In genomic region chr2:129227709-129228108, GRCm38 (mm10) we compare ENCODE assay signal across 11 mouse cellular contexts. TPM values are rescaled to one million over a fixed set of nuclear protein-coding genes. Genes with fewer than 3 reads are reported as not detected.
A peak's percentile ranks its signal among the peaks of the same experiment; 100 is the strongest.
DNase-seq lines count a peak whose midpoint lies in the region; ATAC-seq and TF ChIP-seq lines count a peak whose summit lies in the region.
"Had no signal": no experiment of that assay in that cellular context is flagged by ENCODE, and none has a peak within 500 bp of the region (broad histone marks: within the 10 kb centered on the region; RNA-seq: fewer than 3 reads in every experiment).

No protein-coding gene starts in this region.

- H3K4me1 ChIP-seq in intestine, embryonic 15.5 days (replicated peaks) = 0 out of 2 replicates have a peak, but pooled peaks cover 2% of the 10 kb centered on the region
- H3K4me1 ChIP-seq in intestine, postnatal 0 days (replicated peaks; ENCODE audit: control insufficient read depth, insufficient read depth, low read length) = 0 out of 2 replicates have a peak, but pooled peaks cover 5% of the 10 kb centered on the region
- H3K4me1 ChIP-seq: limb, embryonic 12.5 days had no signal

- no peak overlapping the region for H3K27ac ChIP-seq in intestine, embryonic 15.5 days
- no peak overlapping the region for H3K27ac ChIP-seq in intestine, postnatal 0 days (ENCODE audit: low read depth, low read length)
- H3K27ac ChIP-seq: limb, embryonic 12.5 days had no signal

- no peak overlapping the region for H3K9ac ChIP-seq in intestine, embryonic 15.5 days
- no peak overlapping the region for H3K9ac ChIP-seq in intestine, postnatal 0 days (ENCODE audit: low read depth, low read length)
- H3K9ac ChIP-seq: limb, embryonic 12.5 days had no signal

- H3K4me2 ChIP-seq in intestine, embryonic 15.5 days (replicated peaks) = no peak overlapping the region
- H3K4me2 ChIP-seq in intestine, postnatal 0 days (replicated peaks; ENCODE audit: low read depth) = no peak overlapping the region
- H3K4me2 ChIP-seq: limb, embryonic 12.5 days had no signal

- H3K9me3 ChIP-seq in intestine, embryonic 15.5 days = no peaks in the 10 kb centered on the region
- no peaks in the 10 kb centered on the region for H3K9me3 ChIP-seq in intestine, postnatal 0 days (ENCODE audit: control insufficient read depth)
- H3K9me3 ChIP-seq: limb, embryonic 12.5 days had no signal

- H3K4me3 ChIP-seq in intestine, embryonic 15.5 days (replicated peaks) = no peak overlapping the region
- H3K4me3 ChIP-seq in intestine, postnatal 0 days (ENCODE audit: low read depth, low read length) = no peak overlapping the region
- H3K4me3 ChIP-seq: limb, embryonic 12.5 days had no signal

- ATAC-seq in intestine, embryonic 15.5 days = peak; percentile 55; the same call in 1 of the 2 replicates
- ATAC-seq in intestine, postnatal 0 days = no peak
- no peak for ATAC-seq in CD4-positive, CD25-positive, alpha-beta regulatory T cell, adult 4 months

- H3K36me3 ChIP-seq in intestine, embryonic 15.5 days = no peaks in the 10 kb centered on the region
- no peaks in the 10 kb centered on the region for H3K36me3 ChIP-seq in intestine, postnatal 0 days (ENCODE audit: control insufficient read depth, insufficient read depth)
- H3K36me3 ChIP-seq: limb, embryonic 12.5 days had no signal

- WGBS in intestine, embryonic 15.5 days = 69% methylated on average over 6 of the region's 7 CpGs
- 77% methylated on average over 6 of the region's 7 CpGs for WGBS in intestine, postnatal 0 days

- no peaks in the 10 kb centered on the region for H3K27me3 ChIP-seq in intestine, embryonic 15.5 days (replicated peaks)
- no peaks in the 10 kb centered on the region for H3K27me3 ChIP-seq in intestine, postnatal 0 days (replicated peaks; ENCODE audit: control insufficient read depth, insufficient read depth, low read length)
- H3K27me3 ChIP-seq: limb, embryonic 12.5 days had no signal

- TF ChIP-seq CTCF in intestine, postnatal 0 days (IDR thresholded peaks at IDR 0.05; ENCODE audit: low read depth) = no peak

- DNase-seq in ZHBTc4 (ENCODE audit: low read depth, low spot score) (peak; percentile 61), liver (peak; percentile 95)
- peak; percentile 66 to 67 for DNase-seq in spleen, postnatal 14 days (ENCODE audit: low spot score in 2 of 2)
- DNase-seq in embryo, embryonic 11 days = no peak
- DNase-seq: heart, postnatal 10 days; kidney, adult 2 months; layer of hippocampus, adult 9-11 months had no signal

RNA-seq across cellular contexts. Expression of gene Slc20a1, which starts 29.1 kb away (rescaled TPM):
- 33.6 and 35.4 TPM in 2 replicates for polyA plus RNA-seq in intestine, embryonic 15.5 days (2015; fragmentation: Nextera tagmentation; extraction: Ambion mirVana)
- 14.4 and 16.0 TPM in 2 replicates for polyA plus RNA-seq in intestine, postnatal 0 days (2015; fragmentation: Nextera tagmentation; extraction: Ambion mirVana)
- polyA plus RNA-seq in CD4-positive, CD25-positive, alpha-beta regulatory T cell, adult 4 months (2017; shearing (Covaris generic)) = 100 to 1,000 TPM in 1 of 2 experiments, 10 to 100 TPM in 1; 94.7 to 130 TPM
